Mouse (Mus musculus) bone marrow macrophage, adult 2 months (primary cell): ENCODE data around the gene Eif2a.

Experiments
- CTCF ChIP-seq: IDR thresholded peaks from 2 replicates; pipeline ENCODE4 v1.5.1; 2012; ENCODE audit warnings: low read depth, mild to moderate bottlenecking, low read length, moderate library complexity
- POLR2A ChIP-seq: IDR thresholded peaks from 2 replicates; pipeline ENCODE4 v1.6.1; 2012; ENCODE audit warnings: mild to moderate bottlenecking, low read depth, low read length, borderline replicate concordance

- TF ChIP-seq CTCF (no peak), POLR2A (no peak)
Observed at GRCm38 (mm10) chr3:58570821-58571220, 45.2 kb downstream of the Eif2a start.
